Mouse (Mus musculus): ENCODE data around the gene Cd5l. TPM values are rescaled to one million over a fixed set of nuclear protein-coding genes. Genes with fewer than 3 reads are reported as not detected.

The Cd5l gene
- not detected for polyA plus RNA-seq (2014; fragmentation: Illumina TruSeq; extraction: RNeasy Lipid Tissue Mini Kit (QIAGEN cat#74804); ENCODE audit: low replicate concordance)

DNA sequence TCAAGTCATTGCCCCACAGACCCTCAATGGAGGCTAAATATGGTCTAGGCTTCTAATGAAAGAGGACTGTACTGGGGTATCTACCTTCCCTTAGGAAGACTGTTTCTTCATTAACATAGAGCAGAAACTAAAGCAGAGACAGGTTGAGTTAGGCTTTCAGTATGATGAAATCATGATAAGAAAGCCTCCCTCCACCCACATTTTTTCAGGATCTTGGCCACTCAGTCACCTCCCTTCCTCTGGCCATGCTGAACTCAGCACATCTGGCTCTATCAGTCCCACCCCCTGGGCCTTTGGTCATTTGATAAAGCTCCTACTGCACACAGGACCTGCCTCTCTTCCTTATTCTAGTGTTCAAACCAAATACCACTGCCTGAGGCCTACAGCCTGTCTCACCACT lies at the start of gene Cd5l:
Cd5l (plus strand) TSS at position 301 of the 400 bp plus-strand sequence.

GRCm38 (mm10) chr3:87376195-87377165 lies 18.8 kb downstream of the Cd5l start, which contains the start of gene Fcrl1:
Gene Fcrl1, plus strand, starts transcription at chr3:87376387.

Other genes with a start within 250 kb of the Cd5l start
- gene Kirrel, start 183.1 kb upstream of the Cd5l start, polyA plus RNA-seq (2014; fragmentation: Illumina TruSeq; extraction: RNeasy Lipid Tissue Mini Kit (QIAGEN cat#74804); ENCODE audit: low replicate concordance): 1.0 TPM
- 0.74 TPM for gene Fcrls, start 94.1 kb upstream of the Cd5l start, polyA plus RNA-seq (2014; fragmentation: Illumina TruSeq; extraction: RNeasy Lipid Tissue Mini Kit (QIAGEN cat#74804); ENCODE audit: low replicate concordance)
- gene Fcrl1, start 18.5 kb downstream of the Cd5l start, polyA plus RNA-seq (2014; fragmentation: Illumina TruSeq; extraction: RNeasy Lipid Tissue Mini Kit (QIAGEN cat#74804); ENCODE audit: low replicate concordance): 1.3 TPM
- gene Fcrl5, start 77.9 kb downstream of the Cd5l start, polyA plus RNA-seq (2014; fragmentation: Illumina TruSeq; extraction: RNeasy Lipid Tissue Mini Kit (QIAGEN cat#74804); ENCODE audit: low replicate concordance): 0.56 TPM
- 28.4 TPM for gene Etv3, start 167.5 kb downstream of the Cd5l start, polyA plus RNA-seq (2014; fragmentation: Illumina TruSeq; extraction: RNeasy Lipid Tissue Mini Kit (QIAGEN cat#74804); ENCODE audit: low replicate concordance)